Mouse (Mus musculus): ENCODE measurements around the gene Gse1. TPM values are rescaled to one million over a fixed set of nuclear protein-coding genes. Genes with fewer than 3 reads are reported as not detected.

Gene Gse1
- total RNA-seq, 2 experiments from 2014 or later = 105 to 134 TPM

DNA sequence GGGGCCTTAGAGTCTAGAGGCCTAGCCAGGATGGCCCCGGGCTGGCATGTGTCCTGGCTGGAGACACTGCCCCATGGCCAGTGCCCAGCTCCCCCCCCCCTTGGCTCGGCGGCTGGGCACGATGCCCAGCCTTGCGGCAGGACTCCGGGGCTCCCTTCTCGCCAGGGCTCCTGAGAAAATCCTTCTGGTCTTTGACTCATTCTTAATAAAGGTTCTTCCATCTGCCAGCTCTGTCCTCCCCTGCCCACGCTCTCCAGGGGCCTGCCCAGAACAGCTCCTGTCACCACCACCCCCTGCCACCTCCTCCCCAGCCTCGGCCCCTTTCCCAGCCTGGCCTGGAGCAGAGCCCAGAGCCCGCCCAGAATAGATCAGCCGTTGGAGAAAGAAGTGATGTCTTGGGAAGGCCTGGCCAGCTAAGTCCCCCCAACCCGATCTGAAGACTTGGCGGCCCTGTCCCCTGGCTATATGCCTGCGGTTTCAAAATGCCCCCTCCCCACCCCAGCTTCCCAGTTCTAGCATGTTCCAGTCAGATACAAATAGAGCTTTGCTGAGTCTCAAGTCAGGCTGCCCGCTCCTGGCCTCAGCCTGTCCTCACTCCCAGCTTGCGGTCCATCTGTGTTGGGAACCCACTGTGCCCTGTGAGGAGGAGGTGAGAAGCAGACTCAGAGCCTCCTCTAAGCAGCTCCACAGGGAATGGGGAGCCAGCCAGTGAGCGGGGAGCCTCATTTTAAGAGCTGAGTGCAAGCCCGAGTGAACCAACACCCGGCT lies 154.4 kb downstream of the Gse1 start:
- peak; percentile 51 for ATAC-seq (replicated peaks; ENCODE audit: low FRiP score, poor library complexity, severe bottlenecking)

GRCm38 (mm10) chr8:120383204-120383560 lies 154.9 kb downstream of the Gse1 start:
- ATAC-seq (replicated peaks; ENCODE audit: low FRiP score, poor library complexity, severe bottlenecking) = peak; percentile 12; the same call in 1 of the 2 replicates

GRCm38 (mm10) chr8:120383713-120384112 lies 155.5 kb downstream of the Gse1 start:
- no peak for ATAC-seq (replicated peaks; ENCODE audit: low FRiP score, poor library complexity, severe bottlenecking)

GRCm38 (mm10) chr8:120384745-120385144 lies 156.5 kb downstream of the Gse1 start:
- no peak for ATAC-seq (replicated peaks; ENCODE audit: low FRiP score, poor library complexity, severe bottlenecking)

- no peak for ATAC-seq (replicated peaks; ENCODE audit: low FRiP score, poor library complexity, severe bottlenecking)
These were observed 160.0 kb downstream of the Gse1 start for GRCm38 (mm10) chr8:120388246-120388645.

DNA sequence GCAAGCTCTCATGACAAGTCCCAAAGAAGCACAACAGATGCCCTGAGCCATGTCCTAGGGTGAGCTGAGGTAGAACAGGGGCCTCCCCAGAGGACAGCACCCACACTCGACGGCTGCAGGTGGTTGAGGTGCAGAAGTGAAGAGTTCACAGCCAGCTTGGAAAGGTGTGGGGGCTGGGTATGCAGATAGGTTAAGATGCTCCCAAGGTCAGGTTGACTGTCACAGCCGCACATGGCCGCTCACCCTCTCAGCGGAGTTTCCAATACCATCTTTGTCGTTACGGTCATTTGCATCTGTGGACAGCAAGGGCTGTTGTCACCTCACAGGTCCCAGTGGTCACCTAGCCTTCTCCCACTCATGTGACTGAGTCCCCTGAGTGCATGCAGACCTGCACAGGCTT lies 162.3 kb downstream of the Gse1 start:
- no peak for ATAC-seq (replicated peaks; ENCODE audit: low FRiP score, poor library complexity, severe bottlenecking)

- ATAC-seq (replicated peaks; ENCODE audit: low FRiP score, poor library complexity, severe bottlenecking) = no peak
These were observed 163.6 kb downstream of the Gse1 start for GRCm38 (mm10) chr8:120391856-120392255.

- ATAC-seq (replicated peaks; ENCODE audit: low FRiP score, poor library complexity, severe bottlenecking) = no peak
These were observed 164.8 kb downstream of the Gse1 start for GRCm38 (mm10) chr8:120393085-120393484.

DNA sequence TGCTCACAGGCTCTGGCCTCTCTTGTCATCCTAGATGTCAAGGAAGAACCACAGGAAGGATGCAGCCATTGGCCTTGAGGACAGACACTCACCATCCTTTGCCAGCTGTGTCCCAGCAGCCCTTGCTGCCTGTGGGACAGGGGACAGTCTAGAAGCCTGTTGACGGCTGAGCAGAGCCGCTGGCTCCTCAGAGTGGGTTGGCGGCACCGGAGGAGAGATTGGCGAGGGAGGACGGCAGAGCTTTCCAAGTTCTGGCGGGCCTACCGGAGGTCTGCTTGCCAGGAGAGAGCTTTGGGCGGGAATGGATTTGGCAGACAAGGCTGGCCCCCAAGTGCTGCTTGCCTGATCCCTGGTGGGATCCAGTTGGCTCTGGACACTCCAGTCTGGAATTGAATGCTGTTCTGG lies 165.6 kb downstream of the Gse1 start:
- ATAC-seq (replicated peaks; ENCODE audit: low FRiP score, poor library complexity, severe bottlenecking) = no peak

DNA sequence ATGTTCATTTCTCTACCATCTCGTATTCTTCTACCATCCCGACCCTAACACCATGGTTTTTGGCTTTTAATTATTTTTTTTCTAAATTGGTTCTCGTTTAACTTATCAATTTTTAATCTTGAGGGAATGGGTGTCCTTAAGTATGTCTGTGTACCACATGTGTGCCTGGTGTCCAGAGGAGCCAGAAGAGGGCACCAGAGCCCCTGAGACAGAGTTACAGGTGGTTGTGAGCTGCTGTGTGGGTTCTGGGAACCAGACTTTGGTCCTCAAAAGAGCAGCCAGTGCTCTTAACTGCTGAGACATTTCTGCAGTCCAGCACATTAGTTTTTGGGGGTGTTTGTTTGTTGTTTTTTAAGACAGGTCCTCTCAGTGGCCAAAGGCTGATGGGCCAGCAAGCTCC lies 167.6 kb downstream of the Gse1 start:
- ATAC-seq (replicated peaks; ENCODE audit: low FRiP score, poor library complexity, severe bottlenecking) = no peak

- ATAC-seq (replicated peaks; ENCODE audit: low FRiP score, poor library complexity, severe bottlenecking) = no peak
These were observed 168.5 kb downstream of the Gse1 start for GRCm38 (mm10) chr8:120396756-120397155.

DNA sequence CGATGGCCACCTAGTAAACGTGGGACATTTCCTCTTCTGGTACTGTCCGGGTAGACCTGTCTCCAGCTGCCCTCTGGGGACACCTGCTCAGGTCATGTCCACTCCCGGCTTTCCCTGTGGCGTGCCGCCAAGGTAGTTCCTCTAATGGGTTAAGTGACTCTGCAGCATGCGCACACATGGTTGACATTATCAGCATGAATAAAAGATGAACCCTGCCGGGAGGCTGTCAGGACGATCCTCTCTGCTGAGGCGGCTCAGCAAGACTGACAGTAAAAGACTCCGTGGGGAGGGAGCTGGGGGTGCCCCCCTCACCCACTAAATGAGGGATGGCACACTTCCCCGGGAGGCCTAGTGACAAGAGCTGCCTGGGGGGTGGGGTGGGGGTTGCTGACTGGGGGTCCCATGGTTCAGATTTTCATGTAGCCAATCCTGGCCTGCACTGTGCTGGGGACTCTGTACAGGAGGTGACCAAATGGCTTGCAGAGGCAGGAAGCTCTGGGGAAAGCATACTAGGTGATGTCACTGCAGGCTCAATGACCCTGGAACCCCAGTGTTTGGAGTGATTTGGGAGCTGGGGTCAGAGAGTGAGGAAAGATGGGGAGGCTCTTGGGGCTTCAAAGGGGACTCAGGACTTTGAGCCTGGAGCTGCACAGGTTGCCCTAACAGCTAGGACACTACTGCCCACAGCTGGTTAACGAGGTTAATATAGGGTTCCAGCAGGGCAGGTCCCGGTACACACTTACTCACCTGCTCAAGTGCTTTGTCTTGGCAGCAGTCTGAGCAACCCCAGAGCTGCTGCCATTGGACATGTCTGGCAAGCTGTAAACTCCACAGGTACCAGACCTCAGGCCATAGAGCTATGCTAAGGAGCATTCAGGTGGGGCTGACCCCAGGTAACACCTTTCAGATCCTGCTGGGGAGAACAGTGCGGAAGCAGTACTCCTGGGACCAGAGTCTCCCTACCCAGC lies 169.5 kb downstream of the Gse1 start:
- ATAC-seq (replicated peaks; ENCODE audit: low FRiP score, poor library complexity, severe bottlenecking) = no peak

DNA sequence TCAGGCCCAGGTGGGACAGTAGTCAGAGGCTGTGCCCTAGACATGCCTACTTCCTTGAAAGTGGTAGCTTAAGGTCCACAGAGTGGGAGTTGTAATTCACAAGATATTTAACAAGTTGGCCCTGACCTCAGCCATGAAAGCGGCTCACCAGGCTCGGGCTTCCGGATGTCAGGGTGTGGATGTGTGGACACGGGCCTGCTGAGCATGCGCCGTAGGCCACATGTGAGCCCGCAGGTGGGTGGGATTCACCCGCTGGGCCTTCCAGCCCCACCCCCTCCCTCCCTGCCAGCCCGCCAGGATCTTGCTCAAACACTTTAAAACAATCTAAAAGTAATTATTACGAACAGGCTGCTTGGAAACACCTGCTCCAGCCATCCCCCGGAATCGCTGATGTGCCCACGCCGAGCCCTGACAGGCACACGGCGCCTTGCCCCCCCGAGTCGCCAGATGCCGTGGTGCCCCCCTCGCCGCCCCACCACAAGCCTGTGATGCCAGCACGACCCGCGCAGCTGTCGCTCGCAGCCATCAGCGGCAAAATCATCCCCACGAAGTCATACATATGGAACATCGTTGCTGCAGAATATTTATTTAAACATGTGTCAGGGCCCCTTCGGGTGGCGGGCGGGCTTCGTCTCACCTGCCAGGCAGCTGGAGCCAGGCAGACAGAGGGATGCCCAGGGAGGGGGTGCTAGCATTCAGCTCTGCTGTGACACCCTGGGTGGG lies 171.1 kb downstream of the Gse1 start:
- ATAC-seq (replicated peaks; ENCODE audit: low FRiP score, poor library complexity, severe bottlenecking) = no peak

DNA sequence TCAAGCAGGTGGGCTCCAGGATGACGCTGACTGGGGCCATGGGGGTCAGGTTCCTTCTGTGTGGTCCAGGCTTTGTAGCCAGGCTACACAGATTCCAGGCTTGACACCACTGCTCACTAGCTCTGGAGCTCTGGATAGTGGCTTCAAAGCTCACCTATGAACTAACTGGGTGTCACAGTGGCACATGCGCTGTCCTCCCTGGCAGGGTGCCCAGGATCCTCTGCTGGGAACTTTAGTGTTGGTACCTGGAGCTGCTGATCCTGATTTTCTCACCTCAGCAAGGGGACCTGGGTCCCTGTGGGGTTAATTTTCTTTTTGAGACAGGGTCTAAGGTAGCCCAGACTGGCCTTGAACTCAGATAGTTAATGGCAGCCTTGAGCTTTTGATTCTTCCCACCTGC lies 173.0 kb downstream of the Gse1 start:
- ATAC-seq (replicated peaks; ENCODE audit: low FRiP score, poor library complexity, severe bottlenecking) = no peak

DNA sequence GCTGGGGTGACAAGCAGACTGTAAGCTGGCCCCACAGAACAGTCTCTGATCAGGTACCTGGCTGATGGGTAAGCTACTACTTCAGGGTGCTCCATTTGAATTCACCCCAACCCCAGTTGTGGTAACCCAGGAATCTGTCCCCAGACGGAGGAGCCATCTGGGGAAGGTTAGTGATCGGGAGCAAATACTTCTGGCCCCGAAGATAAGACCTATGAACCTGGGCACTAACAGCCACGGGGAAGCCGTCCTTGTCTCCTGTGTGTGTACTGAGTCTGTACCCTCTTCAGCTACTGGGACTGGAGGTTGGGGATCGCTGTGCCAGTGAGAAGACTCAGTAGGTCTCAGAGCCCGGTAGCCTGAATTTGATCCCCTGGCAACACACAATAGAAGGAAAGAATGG lies 173.5 kb downstream of the Gse1 start:
- ATAC-seq (replicated peaks; ENCODE audit: low FRiP score, poor library complexity, severe bottlenecking) = peak; percentile 58

DNA sequence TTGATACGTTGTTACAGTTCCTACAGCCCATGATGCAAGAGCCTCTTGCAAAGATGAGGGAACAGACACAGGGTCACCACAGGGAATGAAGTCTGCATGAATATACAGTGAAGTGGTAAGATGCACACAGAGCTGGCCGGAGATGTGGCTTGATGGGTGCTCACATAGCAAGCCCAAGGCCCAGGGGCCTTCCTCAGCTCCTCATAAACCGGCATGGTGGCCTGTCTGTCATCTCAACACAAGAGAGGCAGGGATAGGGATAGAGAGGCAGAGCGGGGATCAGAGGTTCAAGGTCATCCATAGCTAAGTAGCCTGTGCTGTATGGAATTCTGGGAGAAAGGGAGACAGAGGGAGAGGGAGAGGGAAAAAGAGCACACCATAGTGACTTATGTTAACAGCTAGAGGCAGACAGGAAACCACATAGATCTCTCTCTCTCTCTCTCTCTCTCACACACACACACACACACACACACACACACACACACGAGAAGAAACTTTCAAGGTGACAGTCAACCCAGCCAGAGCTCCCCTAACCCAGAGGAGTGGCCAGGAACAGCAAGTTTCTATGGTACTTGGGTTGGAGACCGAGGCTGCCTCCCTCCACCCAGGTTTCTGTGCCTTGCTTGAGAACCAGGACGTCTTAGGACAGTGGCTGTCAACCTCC lies 175.5 kb downstream of the Gse1 start:
- no peak for ATAC-seq (replicated peaks; ENCODE audit: low FRiP score, poor library complexity, severe bottlenecking)

GRCm38 (mm10) chr8:120404609-120405036 lies 176.4 kb downstream of the Gse1 start:
- peak; percentile 42 for ATAC-seq (replicated peaks; ENCODE audit: low FRiP score, poor library complexity, severe bottlenecking)

DNA sequence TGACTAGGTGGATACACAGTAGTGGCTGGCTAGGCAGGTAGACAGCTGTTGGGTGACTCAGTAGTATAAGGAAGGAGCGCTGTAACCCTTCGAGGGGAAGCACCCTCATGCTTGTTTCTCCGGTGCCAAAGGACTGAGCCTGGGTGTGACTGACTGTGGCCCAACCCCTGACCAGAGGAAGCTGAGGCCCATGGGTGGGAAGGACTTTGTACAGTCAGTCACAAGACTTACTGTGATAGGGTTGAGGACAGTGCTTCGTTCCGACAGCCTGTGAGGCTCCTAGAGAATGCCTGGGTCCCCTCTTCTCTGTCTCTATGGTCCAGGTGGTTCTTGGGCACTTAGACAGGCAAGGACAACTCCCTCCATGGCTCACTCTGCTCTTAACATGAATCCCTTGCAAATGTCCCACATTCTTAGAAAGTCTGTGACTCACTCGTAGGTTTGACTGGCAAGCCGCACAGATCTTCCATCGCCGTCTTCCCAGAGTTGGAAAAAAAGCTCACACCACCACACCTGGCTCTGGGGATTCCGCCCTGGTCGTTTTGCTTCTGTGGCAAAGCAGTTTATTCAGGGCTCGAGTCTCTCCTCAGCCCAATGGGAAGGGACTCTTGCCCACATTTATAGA lies 177.9 kb downstream of the Gse1 start:
- ATAC-seq (replicated peaks; ENCODE audit: low FRiP score, poor library complexity, severe bottlenecking) = no peak

- ATAC-seq (replicated peaks; ENCODE audit: low FRiP score, poor library complexity, severe bottlenecking) = peak; percentile 62
These were observed 179.5 kb downstream of the Gse1 start for GRCm38 (mm10) chr8:120407701-120408240.

All from erythroid progenitor cell, adult 5-6 weeks (primary cell).